Mouse (Mus musculus) lung, embryonic 16.5 days (tissue): ENCODE results near the gene Yipf2. TPM values are rescaled to one million over a fixed set of nuclear protein-coding genes. Genes with fewer than 3 reads are reported as not detected.

Source experiments
- ATAC-seq: fragments of 200-750 bp; cut with Nextera tagmentation; 2 replicates; pipeline ENCODE4 v1.8.0; 2017; ENCODE audit warnings: low read depth, mild to moderate bottlenecking, moderate library complexity
- H3K27ac ChIP-seq: fragments of 300-500 bp; sonication (generic); 2 replicates; pipeline ENCODE4 v1.5.1; 2014; ENCODE audit warnings: mild to moderate bottlenecking, control low read depth, low read length
- H3K27me3 ChIP-seq: fragments of 300-500 bp; sonication (generic); 2 replicates; pipeline ENCODE4 v1.6.1; 2014; ENCODE audit warnings: low read depth, low read length, mixed read lengths; ENCODE audit not compliant: control insufficient read depth, insufficient read depth
- H3K36me3 ChIP-seq: fragments of 300-500 bp; sonication (generic); 2 replicates; pipeline ENCODE4 v1.6.1; 2014; ENCODE audit warnings: low read length; ENCODE audit not compliant: control insufficient read depth, insufficient read depth
- H3K4me1 ChIP-seq: fragments of 300-500 bp; sonication (generic); replicated peaks from 2 replicates; pipeline ENCODE4 v1.6.1; 2014; ENCODE audit warnings: low read length, mixed read lengths; ENCODE audit not compliant: control insufficient read depth, insufficient read depth
- H3K4me2 ChIP-seq: fragments of 300-500 bp; sonication (generic); 2 replicates; pipeline ENCODE4 v1.6.1; 2014; ENCODE audit warnings: low read depth, low read length, control low read depth
- H3K4me3 ChIP-seq: fragments of 300-500 bp; sonication (generic); 2 replicates; pipeline ENCODE4 v1.5.1; 2014; ENCODE audit warnings: mild to moderate bottlenecking, low read length, control low read depth
- H3K9ac ChIP-seq: fragments of 300-500 bp; sonication (generic); 2 replicates; pipeline ENCODE4 v1.6.1; 2014; ENCODE audit warnings: low read length, control low read depth
- H3K9me3 ChIP-seq: fragments of 300-500 bp; sonication (generic); 2 replicates; pipeline ENCODE4 v1.6.1; 2016; ENCODE audit warnings: low read length; ENCODE audit not compliant: control insufficient read depth
- WGBS: fragments of 180-500 bp; shearing (Covaris S2); extraction: QIAGEN DNeasy Blood & Tissue Kit; methylation state at CpG from one replicate; pipeline ENCODE4 v1.1.7; 2014; 5-methylcytosine and 5-hydroxymethylcytosine counted together
- polyA plus RNA-seq: library from polyadenylated mRNA; unstranded; fragments of >200 nt; fragmentation: Nextera tagmentation; extraction: Ambion mirVana; gene quantifications from 2 replicates; pipeline ENCODE4 v1.2.1, GENCODE M21; 2015

Yipf2 gene
- polyA plus RNA-seq, 1 experiment from 2014 or later = 30.0 TPM

DNA sequence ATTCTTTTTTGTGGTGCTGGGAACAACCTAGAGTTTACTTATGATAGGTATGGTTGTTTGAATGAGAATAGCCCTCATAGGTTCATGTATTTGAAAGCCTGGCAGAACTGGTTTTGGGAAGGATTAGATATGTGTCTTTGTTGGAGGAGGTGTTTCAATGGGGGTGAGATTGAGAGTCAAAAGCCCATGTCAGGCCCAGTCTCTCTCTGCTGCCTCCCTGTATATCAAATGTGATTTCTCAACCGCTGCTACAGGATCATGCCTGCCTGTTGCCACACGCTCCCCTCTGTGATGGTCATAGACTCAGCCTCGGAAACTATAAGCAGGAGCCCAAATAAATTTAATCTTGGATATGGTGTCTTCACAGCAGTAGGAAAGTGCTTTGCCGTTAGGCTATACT is 27.6 kb upstream of the Yipf2 start:
- H3K36me3 ChIP-seq = no peaks in the 10 kb centered on the region
- H3K4me1 ChIP-seq = peaks cover 4% of the 10 kb centered on the region; the same call in 1 of the 2 replicates
- H3K27me3 ChIP-seq = no peaks in the 10 kb centered on the region
- 82% methylated on average over 4 of the region's 4 CpGs for whole genome bisulfite sequencing
- no peaks in the 10 kb centered on the region for H3K9me3 ChIP-seq
- no peak overlapping the region for H3K9ac ChIP-seq
- H3K4me2 ChIP-seq = no peak overlapping the region
- no peak overlapping the region for H3K4me3 ChIP-seq
- H3K27ac ChIP-seq = no peak overlapping the region
- ATAC-seq = no peak

DNA sequence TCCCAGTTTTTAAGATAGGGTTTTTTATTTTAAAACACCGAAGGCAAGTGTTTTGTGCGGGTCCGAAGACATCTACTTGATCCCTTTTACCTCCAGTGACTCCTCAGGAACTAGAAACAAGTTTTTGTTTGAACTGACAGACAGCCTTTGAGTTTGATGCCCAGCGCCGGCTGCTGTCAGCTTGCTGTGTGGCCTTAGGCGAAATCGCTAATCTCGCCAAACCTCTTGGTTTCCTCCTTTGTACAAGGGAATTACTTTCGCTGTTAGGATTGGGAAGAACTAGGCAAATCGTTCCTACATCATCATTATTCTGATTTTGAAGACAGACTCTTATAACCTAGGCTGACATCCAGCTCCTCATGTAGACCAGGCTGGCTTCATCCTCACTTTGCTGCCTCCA is 24.4 kb upstream of the Yipf2 start:
- no peak for ATAC-seq
- 4% methylated on average over 10 of the region's 10 CpGs for WGBS
- H3K9ac ChIP-seq = peak overlapping the region; percentile 94
- H3K27ac ChIP-seq = peak overlapping the region; percentile 98
- peaks cover 7% of the 10 kb centered on the region for H3K4me1 ChIP-seq
- H3K4me3 ChIP-seq = peak overlapping the region; percentile 83
- peak overlapping the region; percentile 78 for H3K4me2 ChIP-seq
- H3K36me3 ChIP-seq = no peaks in the 10 kb centered on the region
- no peaks in the 10 kb centered on the region for H3K27me3 ChIP-seq
- no peaks in the 10 kb centered on the region for H3K9me3 ChIP-seq

DNA sequence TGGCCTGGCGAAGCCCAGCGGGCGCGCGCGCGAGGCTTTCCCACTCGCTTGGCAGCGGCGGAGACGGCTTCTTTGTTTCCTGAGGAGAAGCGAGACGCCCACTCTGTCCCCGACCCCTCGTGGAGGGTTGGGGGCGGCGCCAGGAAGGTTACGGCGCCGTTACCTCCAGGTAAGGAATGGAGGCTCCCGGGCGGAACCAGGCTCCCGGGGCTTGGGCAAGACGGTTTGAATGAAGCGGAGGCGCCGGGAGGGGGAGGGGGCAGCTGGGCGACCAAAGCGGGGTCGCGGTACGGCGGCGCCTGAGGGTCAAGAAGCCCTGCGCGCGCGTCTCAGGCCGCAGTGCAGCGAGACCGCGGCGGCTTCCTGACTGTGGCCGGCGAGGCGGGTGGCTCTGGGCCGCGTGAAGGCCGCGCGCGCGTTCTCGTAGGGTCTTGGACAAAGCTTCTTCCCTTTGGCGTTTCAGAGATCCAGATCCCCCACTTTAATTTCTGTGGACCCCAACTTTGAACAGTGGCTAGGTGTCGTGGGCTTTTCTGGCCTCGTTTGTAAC is 23.7 kb upstream of the Yipf2 start:
- Histone ChIP-seq H3K4me3 (peak overlapping the region; percentile 83), H3K27me3 (no peaks in the 10 kb centered on the region), H3K36me3 (no peaks in the 10 kb centered on the region), H3K27ac (peak overlapping the region; percentile 98), H3K9ac (peak overlapping the region; percentile 94), H3K4me2 (peak overlapping the region; percentile 78), H3K4me1 (peaks cover 7% of the 10 kb centered on the region), H3K9me3 (no peaks in the 10 kb centered on the region)
- peak; percentile 82 for ATAC-seq
- under 1% methylated on average over 46 of the region's 57 CpGs for WGBS

DNA sequence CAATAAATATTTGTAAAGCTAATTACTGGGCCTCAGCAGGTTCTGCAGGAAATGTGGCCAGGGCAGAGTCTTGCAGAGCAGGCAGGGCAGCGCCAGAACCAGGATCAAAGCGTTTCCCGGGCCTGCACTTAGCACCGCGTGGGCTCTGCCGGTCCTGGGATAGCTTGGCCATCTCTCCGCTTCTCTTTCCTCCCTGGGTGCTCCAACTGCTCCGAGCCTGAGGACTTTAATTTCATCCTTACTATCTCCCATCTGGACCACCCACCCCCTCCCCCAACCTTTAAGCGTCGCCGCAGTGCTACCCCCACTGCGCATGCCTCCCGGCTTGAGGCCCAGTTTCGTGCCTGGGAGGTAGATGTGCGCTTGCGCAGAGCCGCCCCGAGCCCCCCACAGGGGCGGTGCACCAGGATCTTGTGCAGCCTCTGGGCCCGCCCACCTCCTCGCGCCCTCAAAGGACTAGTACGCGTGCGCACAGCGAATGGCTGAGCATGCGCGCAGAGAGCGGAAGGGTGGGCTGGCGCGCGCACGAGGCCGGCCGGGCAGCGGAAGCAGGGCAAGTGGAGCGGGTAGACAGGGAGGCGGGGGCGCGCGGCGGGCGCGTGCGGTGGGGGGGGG is 23.1 kb upstream of the Yipf2 start, which contains the start of gene Smarca4:
TSS of gene Smarca4 (plus strand) at position 553 of the 615 bp plus-strand sequence.
- under 1% methylated on average over 35 of the region's 45 CpGs for whole genome bisulfite sequencing
- peak; percentile 96 for ATAC-seq
- no peaks in the 10 kb centered on the region for H3K9me3 ChIP-seq

DNA sequence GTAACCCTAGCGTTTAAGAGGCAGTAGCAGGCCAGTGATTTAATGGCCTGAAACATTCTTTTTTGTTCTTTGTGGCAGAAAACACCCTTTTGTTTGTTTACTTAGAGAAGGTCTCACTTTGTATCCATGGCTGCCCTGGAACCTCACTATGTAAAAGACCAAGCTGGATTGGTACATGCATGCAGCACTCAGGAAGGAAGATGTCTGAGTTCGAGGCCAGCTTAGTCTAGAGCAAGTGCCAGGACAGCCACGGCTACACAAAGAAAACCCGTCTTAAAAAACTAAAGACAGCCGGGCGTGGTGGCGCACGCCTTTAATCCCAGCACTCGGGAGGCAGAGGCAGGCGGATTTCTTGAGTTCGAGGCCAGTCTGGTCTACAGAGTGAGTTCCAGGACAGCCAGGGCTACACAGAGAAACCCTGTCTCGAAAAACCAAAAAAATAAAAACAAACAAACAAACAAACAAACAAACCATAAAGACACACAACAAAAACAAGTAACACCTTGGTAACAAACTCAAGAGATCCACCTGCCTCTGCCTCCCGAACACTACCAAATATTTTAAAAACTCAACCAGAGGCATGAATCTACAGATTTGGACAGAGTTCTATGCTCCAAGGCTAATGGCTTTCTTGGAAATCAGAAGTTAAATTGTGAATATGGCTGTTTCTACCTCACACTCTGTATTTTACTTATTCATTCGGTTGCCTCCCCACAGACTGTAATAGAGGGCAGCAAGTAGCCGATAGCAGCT is 22.4 kb upstream of the Yipf2 start:
- Histone ChIP-seq H3K27ac (peak overlapping the region; percentile 94), H3K9ac (peak overlapping the region; percentile 80), H3K9me3 (no peaks in the 10 kb centered on the region), H3K4me3 (peak overlapping the region; percentile 83), H3K4me2 (peak overlapping the region; percentile 56), H3K4me1 (peaks cover 7% of the 10 kb centered on the region), H3K36me3 (no peaks in the 10 kb centered on the region), H3K27me3 (no peaks in the 10 kb centered on the region)
- 72% methylated on average over 15 of the region's 15 CpGs for whole genome bisulfite sequencing
- no peak for ATAC-seq

More for the DNA sequence above, 23.1 kb upstream of the Yipf2 start, which contains the start of gene Smarca4:
- H3K9ac ChIP-seq = peak within 1 kb of the TSS; percentile 94
- peak within 1 kb of the TSS; percentile 78 for H3K4me2 ChIP-seq
- no peaks in the 10 kb centered on the region for H3K36me3 ChIP-seq
- peaks cover 7% of the 10 kb centered on the region for H3K4me1 ChIP-seq
- no peaks in the 10 kb centered on the region for H3K27me3 ChIP-seq
- peak within 1 kb of the TSS; percentile 83 for H3K4me3 ChIP-seq
- H3K27ac ChIP-seq = peak within 1 kb of the TSS; percentile 98

DNA sequence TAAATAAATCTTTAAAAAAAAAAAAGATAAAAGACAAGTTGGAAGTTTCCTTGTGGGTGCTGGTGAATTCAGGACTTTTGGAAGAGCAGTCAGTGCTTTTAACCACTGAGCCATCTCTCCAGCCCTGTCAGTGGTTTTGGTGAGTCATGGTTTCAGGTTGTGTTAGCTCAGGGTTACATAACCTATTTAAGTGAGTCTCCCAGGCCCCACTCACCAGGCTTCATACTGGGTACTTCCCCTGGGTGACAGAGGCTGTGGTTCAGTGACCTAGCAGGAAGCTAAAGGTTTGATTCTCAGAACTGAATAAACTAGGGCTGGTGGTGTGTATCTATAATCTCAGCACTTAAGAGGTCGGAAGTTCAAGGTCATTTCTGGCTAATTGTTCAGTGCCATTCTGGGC is 17.2 kb upstream of the Yipf2 start:
- Histone ChIP-seq H3K4me3 (no peak overlapping the region), H3K27me3 (no peaks in the 10 kb centered on the region), H3K27ac (no peak overlapping the region), H3K36me3 (no peaks in the 10 kb centered on the region), H3K4me1 (peaks cover 2% of the 10 kb centered on the region; the same call in 1 of the 2 replicates), H3K9me3 (no peaks in the 10 kb centered on the region), H3K4me2 (no peak overlapping the region), H3K9ac (no peak overlapping the region)
- 89% methylated on average over 1 of the region's 1 CpGs for WGBS
- ATAC-seq = no peak

DNA sequence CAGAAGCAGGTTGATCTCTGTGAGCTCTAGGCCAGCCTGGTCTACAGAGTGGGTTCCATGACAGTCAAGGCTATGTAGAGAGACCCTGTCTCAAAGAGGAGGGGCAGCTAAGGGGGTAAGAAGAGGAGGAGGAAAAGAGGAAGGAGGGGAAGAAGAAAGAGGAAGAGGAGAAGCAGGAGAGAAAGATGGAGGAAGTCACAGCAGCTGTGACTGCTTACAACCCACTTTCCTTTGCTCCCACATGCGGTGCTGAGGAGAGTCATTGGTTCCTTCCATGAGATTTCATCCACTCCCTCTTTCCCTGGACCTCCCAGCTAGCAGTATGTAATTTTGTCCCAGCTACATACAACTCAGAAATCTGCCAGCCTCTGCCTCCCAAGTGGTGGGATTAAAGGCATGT is 14.0 kb upstream of the Yipf2 start:
- ATAC-seq = no peak
- Histone ChIP-seq H3K4me3 (no peak overlapping the region), H3K9ac (no peak overlapping the region), H3K27ac (no peak overlapping the region), H3K36me3 (no peaks in the 10 kb centered on the region), H3K9me3 (no peaks in the 10 kb centered on the region), H3K27me3 (no peaks in the 10 kb centered on the region), H3K4me2 (no peak overlapping the region), H3K4me1 (no peaks in the 10 kb centered on the region)
- WGBS = 84% methylated on average over 1 of the region's 1 CpGs

DNA sequence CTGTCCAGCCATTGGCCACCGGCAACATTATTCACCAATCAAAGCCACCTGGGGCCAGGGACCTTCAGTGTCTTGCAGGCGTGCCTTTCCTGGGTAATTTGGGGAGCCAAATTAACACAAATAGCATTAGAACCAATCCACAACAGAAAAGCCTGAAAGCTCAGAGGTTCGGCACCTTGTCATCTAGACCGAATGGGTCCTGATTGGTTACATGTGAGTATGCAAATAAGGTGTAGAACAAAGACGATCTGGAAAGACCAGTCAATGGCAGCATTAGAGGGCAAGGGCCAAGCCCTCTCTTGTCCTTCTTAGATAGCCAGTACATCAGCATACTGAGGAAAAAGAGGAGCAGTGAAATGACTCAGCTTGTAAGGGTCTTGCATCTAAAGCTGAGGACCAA is 13.2 kb upstream of the Yipf2 start:
- Histone ChIP-seq H3K9me3 (no peaks in the 10 kb centered on the region), H3K4me1 (no peaks in the 10 kb centered on the region), H3K36me3 (no peaks in the 10 kb centered on the region), H3K4me3 (no peak overlapping the region), H3K27ac (no peak overlapping the region), H3K4me2 (no peak overlapping the region), H3K27me3 (no peaks in the 10 kb centered on the region), H3K9ac (no peak overlapping the region)
- WGBS = 72% methylated on average over 5 of the region's 5 CpGs
- no peak for ATAC-seq

DNA sequence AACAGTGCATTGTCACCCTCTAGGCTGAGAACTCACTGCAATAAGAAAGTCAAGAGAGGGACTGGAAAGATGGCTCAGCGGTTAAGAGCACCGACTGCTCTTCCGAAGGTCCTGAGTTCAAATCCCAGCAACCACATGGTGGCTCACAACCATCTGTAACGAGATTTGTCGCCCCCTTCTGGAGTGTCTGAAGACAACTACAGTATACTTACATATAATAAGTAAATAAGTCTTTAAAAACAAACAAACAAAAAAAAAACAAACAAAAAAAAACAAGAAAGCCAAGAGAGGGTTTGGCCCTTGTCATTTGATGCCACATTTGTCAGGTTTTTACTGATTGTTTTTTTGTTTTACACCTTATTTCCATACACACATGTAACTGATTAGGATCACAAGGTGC is 11.5 kb upstream of the Yipf2 start:
- Histone ChIP-seq H3K9me3 (no peaks in the 10 kb centered on the region), H3K4me1 (no peaks in the 10 kb centered on the region), H3K27me3 (no peaks in the 10 kb centered on the region), H3K27ac (no peak overlapping the region), H3K4me3 (no peak overlapping the region), H3K36me3 (no peaks in the 10 kb centered on the region), H3K9ac (no peak overlapping the region), H3K4me2 (no peak overlapping the region)
- ATAC-seq = no peak
- 68% methylated on average over 5 of the region's 5 CpGs for WGBS
